Mouse (Mus musculus): ENCODE data around the gene Chat.

DNA sequence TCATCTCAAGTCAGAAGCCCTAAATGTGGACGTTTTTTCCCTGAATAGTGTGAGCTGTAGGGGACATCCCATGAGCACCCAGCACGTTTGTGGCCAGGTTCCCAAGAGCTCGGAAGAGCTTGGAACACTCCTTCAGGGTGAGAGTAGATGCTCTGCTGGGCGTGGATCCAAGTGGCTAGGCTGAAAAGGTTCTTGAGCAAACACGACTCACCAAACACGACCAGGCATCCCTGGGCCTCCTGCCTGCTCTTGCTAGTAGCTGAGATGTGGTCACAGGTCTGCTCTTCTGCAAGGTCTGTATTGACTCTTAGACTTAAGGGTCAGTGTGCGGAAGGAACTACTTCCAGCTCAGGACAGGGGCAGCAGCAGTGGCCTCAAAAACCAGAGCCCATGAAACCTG lies 96.0 kb downstream of the Chat start:
- no peak for TF ChIP-seq CTCF (IDR thresholded peaks at IDR 0.05; ENCODE audit: insufficient read depth, low read length)
- no peak for TF ChIP-seq POLR2A (IDR thresholded peaks at IDR 0.05; ENCODE audit: borderline replicate concordance, extremely low read depth, low read depth, low read length)

Measured in lung, adult 2 months (tissue).